Comparison of ENCODE assay signal across 24 mouse cellular contexts in genomic region chr2:65968810-65969209, GRCm38 (mm10).
A peak's percentile ranks its signal among the peaks of the same experiment; 100 is the strongest.
DNase-seq lines count a peak whose midpoint lies in the region; ATAC-seq and TF ChIP-seq lines count a peak whose summit lies in the region.
"Had no signal": no experiment of that assay in that cellular context is flagged by ENCODE, and none has a peak within 500 bp of the region (broad histone marks: within the 10 kb centered on the region; RNA-seq: fewer than 3 reads in every experiment).

No protein-coding gene starts in this region.

- H3K4me3 ChIP-seq in forebrain, embryonic 15.5 days: no peak overlapping the region
- no peak overlapping the region for H3K4me3 ChIP-seq in forebrain, embryonic 14.5 days (ENCODE audit: low read depth, low read length)
- no peak overlapping the region for H3K4me3 ChIP-seq in layer of hippocampus, adult 2 months
- H3K4me3 ChIP-seq in midbrain, embryonic 13.5 days (replicated peaks): no peak overlapping the region
- H3K4me3 ChIP-seq in midbrain, postnatal 0 days (ENCODE audit: low read depth, low read length): no peak overlapping the region
- H3K4me3 ChIP-seq: gastrocnemius, adult 2 months; hindbrain, embryonic 13.5 days; intestine, embryonic 15.5 days; limb, embryonic 12.5 days; megakaryocyte, embryonic 14.5 days; neural tube, embryonic 12.5 days; stomach, embryonic 15.5 days had no signal

- H3K4me1 ChIP-seq in forebrain, embryonic 15.5 days: peaks cover 6% of the 10 kb centered on the region; the same call in 1 of the 2 replicates
- no peaks in the 10 kb centered on the region; the same call in 1 of the 2 replicates for H3K4me1 ChIP-seq in forebrain, embryonic 14.5 days (ENCODE audit: control insufficient read depth, insufficient read depth, low read length)
- peaks cover 10% of the 10 kb centered on the region for H3K4me1 ChIP-seq in midbrain, embryonic 13.5 days (replicated peaks)
- no peaks in the 10 kb centered on the region for H3K4me1 ChIP-seq in midbrain, postnatal 0 days (ENCODE audit: insufficient read depth, low read length)
- H3K4me1 ChIP-seq: intestine, embryonic 15.5 days; megakaryocyte, embryonic 14.5 days; neural tube, embryonic 12.5 days; stomach, embryonic 15.5 days had no signal

- H3K27me3 ChIP-seq in forebrain, embryonic 15.5 days: no peaks in the 10 kb centered on the region
- no peaks in the 10 kb centered on the region for H3K27me3 ChIP-seq in forebrain, embryonic 14.5 days (replicated peaks; ENCODE audit: control insufficient read depth, insufficient read depth, low read length)
- no peaks in the 10 kb centered on the region for H3K27me3 ChIP-seq in midbrain, embryonic 13.5 days
- H3K27me3 ChIP-seq in midbrain, postnatal 0 days (ENCODE audit: insufficient read depth, low read length): no peaks in the 10 kb centered on the region
- H3K27me3 ChIP-seq: hindbrain, embryonic 13.5 days; intestine, embryonic 15.5 days; limb, embryonic 12.5 days; megakaryocyte, embryonic 14.5 days; neural tube, embryonic 12.5 days; stomach, embryonic 15.5 days had no signal

- TF ChIP-seq CTCF in layer of hippocampus, adult 2 months (conservative IDR thresholded peaks at IDR 0.05): no peak
- no peak for TF ChIP-seq CTCF in midbrain, postnatal 0 days (IDR thresholded peaks at IDR 0.05)
- no peak for TF ChIP-seq CTCF in brain, embryonic 14.5 days (IDR thresholded peaks at IDR 0.05; ENCODE audit: borderline replicate concordance, extremely low read depth, insufficient read depth, insufficient read length)

- H3K4me2 ChIP-seq in forebrain, embryonic 15.5 days (replicated peaks): no peak overlapping the region
- no peak overlapping the region for H3K4me2 ChIP-seq in forebrain, embryonic 14.5 days (ENCODE audit: low read length)
- H3K4me2 ChIP-seq in midbrain, embryonic 13.5 days (replicated peaks): no peak overlapping the region
- H3K4me2 ChIP-seq in midbrain, postnatal 0 days (ENCODE audit: low read depth, low read length, poor library complexity, severe bottlenecking): no peak overlapping the region
- H3K4me2 ChIP-seq: hindbrain, embryonic 13.5 days; intestine, embryonic 15.5 days; limb, embryonic 12.5 days; liver, embryonic 11.5 days; neural tube, embryonic 12.5 days; stomach, embryonic 15.5 days had no signal

- TF ChIP-seq POLR2A in brain, embryonic 14.5 days (IDR thresholded peaks at IDR 0.05; ENCODE audit: borderline replicate concordance, extremely low read depth, insufficient read depth, insufficient read length, poor library complexity, severe bottlenecking): no peak

- no peak for DNase-seq in forebrain, embryonic 14.5 days (ENCODE audit: low spot score)
- DNase-seq in layer of hippocampus, adult 2 months (ENCODE audit: low spot score in 2 of 2): no peak
- DNase-seq in layer of hippocampus, postnatal 10 days (ENCODE audit: low spot score in 2 of 2): no peak
- no peak for DNase-seq in midbrain, postnatal 0 days (ENCODE audit: low spot score)
- DNase-seq in brain, embryonic 14.5 days (ENCODE audit: low read depth): peak; percentile 41
- DNase-seq in adrenal gland, postnatal 4 days (ENCODE audit: low spot score in 2 of 2): no peak
- DNase-seq: adrenal gland, postnatal 25 days; cerebellum, adult 11-12 months; cerebellum, postnatal 10 days; gastrocnemius, adult 2 months; kidney, adult 9 months; kidney, postnatal 14 days; liver, postnatal 0 days; thymus, adult 18-20 months; thymus, postnatal 36 days had no signal

- no peaks in the 10 kb centered on the region for H3K9me3 ChIP-seq in forebrain, embryonic 15.5 days
- no peaks in the 10 kb centered on the region for H3K9me3 ChIP-seq in forebrain, embryonic 14.5 days (replicated peaks; ENCODE audit: control insufficient read depth, low read length)
- no peaks in the 10 kb centered on the region for H3K9me3 ChIP-seq in midbrain, embryonic 13.5 days
- no peaks in the 10 kb centered on the region for H3K9me3 ChIP-seq in midbrain, postnatal 0 days (ENCODE audit: low read length)
- H3K9me3 ChIP-seq: hindbrain, embryonic 13.5 days; intestine, embryonic 15.5 days; neural tube, embryonic 12.5 days; stomach, embryonic 15.5 days had no signal

- H3K9ac ChIP-seq in forebrain, embryonic 15.5 days (replicated peaks): no peak overlapping the region
- H3K9ac ChIP-seq in forebrain, embryonic 14.5 days (ENCODE audit: low read length): no peak overlapping the region
- H3K9ac ChIP-seq in midbrain, embryonic 13.5 days (replicated peaks): no peak overlapping the region
- no peak overlapping the region for H3K9ac ChIP-seq in midbrain, postnatal 0 days (replicated peaks; ENCODE audit: low read length, poor library complexity, severe bottlenecking)
- H3K9ac ChIP-seq: hindbrain, embryonic 13.5 days; intestine, embryonic 15.5 days; limb, embryonic 12.5 days; liver, postnatal 0 days; neural tube, embryonic 12.5 days; stomach, embryonic 15.5 days had no signal

- H3K36me3 ChIP-seq in forebrain, embryonic 15.5 days: peaks cover 2% of the 10 kb centered on the region; the same call in 1 of the 2 replicates
- H3K36me3 ChIP-seq in forebrain, embryonic 14.5 days (ENCODE audit: control insufficient read depth, insufficient read depth, low read length): peaks cover 10% of the 10 kb centered on the region; the same call in 1 of the 2 replicates
- peaks cover 9% of the 10 kb centered on the region for H3K36me3 ChIP-seq in midbrain, embryonic 13.5 days
- peaks cover 8% of the 10 kb centered on the region; the same call in 1 of the 2 replicates for H3K36me3 ChIP-seq in midbrain, postnatal 0 days (ENCODE audit: insufficient read depth, low read length)
- H3K36me3 ChIP-seq: intestine, embryonic 15.5 days; stomach, embryonic 15.5 days had no signal

- ATAC-seq in forebrain, embryonic 15.5 days (replicated peaks): 0 out of 2 replicates have a peak, but pooled peaks have one; percentile 57
- ATAC-seq in forebrain, embryonic 14.5 days: no peak
- ATAC-seq in midbrain, embryonic 13.5 days: no peak
- no peak for ATAC-seq in midbrain, postnatal 0 days (ENCODE audit: low FRiP score)
- ATAC-seq: intestine, embryonic 15.5 days; liver, postnatal 0 days had no signal

- WGBS in forebrain, embryonic 15.5 days: 64% methylated on average over 4 of the region's 4 CpGs
- WGBS in forebrain, embryonic 14.5 days: 82% methylated on average over 4 of the region's 4 CpGs
- WGBS in midbrain, embryonic 13.5 days: 66% methylated on average over 4 of the region's 4 CpGs
- WGBS in midbrain, postnatal 0 days: 56% methylated on average over 4 of the region's 4 CpGs

- H3K27ac ChIP-seq in forebrain, embryonic 15.5 days (replicated peaks): peak overlapping the region; percentile 45
- H3K27ac ChIP-seq in forebrain, embryonic 14.5 days (ENCODE audit: low read depth, low read length): no peak overlapping the region
- H3K27ac ChIP-seq in layer of hippocampus, adult 2 months: peak overlapping the region; percentile 50
- peak overlapping the region; percentile 65 for H3K27ac ChIP-seq in midbrain, embryonic 13.5 days
- no peak overlapping the region for H3K27ac ChIP-seq in midbrain, postnatal 0 days (ENCODE audit: low read depth, low read length)
- H3K27ac ChIP-seq: gastrocnemius, adult 2 months; hindbrain, embryonic 13.5 days; intestine, embryonic 15.5 days; limb, embryonic 12.5 days; neural tube, embryonic 12.5 days; stomach, embryonic 15.5 days had no signal

Comparison
In these comparisons a context has a peak if more than half of its experiments do, and no peak if none do; other contexts are left out.
1. H3K27ac ChIP-seq: peak in forebrain, embryonic 15.5 days (single experiment), layer of hippocampus, adult 2 months (single experiment) and midbrain, embryonic 13.5 days (single experiment); none in forebrain, embryonic 14.5 days (single experiment) and midbrain, postnatal 0 days (single experiment).